Mouse (Mus musculus): ENCODE measurements around the gene Got1. TPM values are rescaled to one million over a fixed set of nuclear protein-coding genes. Genes with fewer than 3 reads are reported as not detected.
"Not testable (repeated sequence)": the region's sequence is repeated elsewhere in the genome, so short reads cannot be mapped to it uniquely, and the experiment has no call there.

The Got1 gene
- total RNA-seq, 4 experiments from 2014 or later: 973 to 1,404 (median 1,052) TPM

GRCm38 (mm10) chr19:43521996-43522395, 2.4 kb downstream of the Got1 start:
- no peak for DNase-seq (ENCODE audit: low spot score)

- no peak for DNase-seq (ENCODE audit: low spot score)
Measured at GRCm38 (mm10) chr19:43521362-43521761, 3.0 kb downstream of the Got1 start.

GRCm38 (mm10) chr19:43520402-43520801, 4.0 kb downstream of the Got1 start:
- DNase-seq (ENCODE audit: low spot score): no peak

GRCm38 (mm10) chr19:43519226-43519625, 5.2 kb downstream of the Got1 start:
- no peak for DNase-seq (ENCODE audit: low spot score)

- no peak for DNase-seq (ENCODE audit: low spot score)
Measured at GRCm38 (mm10) chr19:43518261-43518660, 6.1 kb downstream of the Got1 start.

- DNase-seq (ENCODE audit: low spot score): no peak
Measured at GRCm38 (mm10) chr19:43517808-43518207, 6.6 kb downstream of the Got1 start.

- DNase-seq (ENCODE audit: low spot score): no peak
Measured at GRCm38 (mm10) chr19:43517320-43517719, 7.1 kb downstream of the Got1 start.

GRCm38 (mm10) chr19:43516397-43517035, 7.9 kb downstream of the Got1 start:
- no peak for DNase-seq (ENCODE audit: low spot score)

- no peak for DNase-seq (ENCODE audit: low spot score)
Measured at GRCm38 (mm10) chr19:43515668-43516396, 8.6 kb downstream of the Got1 start.

- no peak for DNase-seq (ENCODE audit: low spot score)
Measured at GRCm38 (mm10) chr19:43513874-43514273, 10.5 kb downstream of the Got1 start.

GRCm38 (mm10) chr19:43511621-43512620, 12.5 kb downstream of the Got1 start:
- peak; percentile 47 for DNase-seq (ENCODE audit: low spot score)

- DNase-seq (ENCODE audit: low spot score): no peak
Measured at GRCm38 (mm10) chr19:43510436-43511220, 13.8 kb downstream of the Got1 start.

GRCm38 (mm10) chr19:43505441-43505840, 19.0 kb downstream of the Got1 start:
- no peak for DNase-seq (ENCODE audit: low spot score)

- not testable (repeated sequence) for DNase-seq (ENCODE audit: low spot score)
Measured at GRCm38 (mm10) chr19:43503593-43503992, 20.8 kb downstream of the Got1 start.

GRCm38 (mm10) chr19:43502630-43503029, 21.8 kb downstream of the Got1 start:
- no peak for DNase-seq (ENCODE audit: low spot score)

GRCm38 (mm10) chr19:43498874-43499273, 25.5 kb downstream of the Got1 start:
- DNase-seq (ENCODE audit: low spot score): peak; percentile 69

GRCm38 (mm10) chr19:43497440-43497839, 27.0 kb downstream of the Got1 start:
- no peak for DNase-seq (ENCODE audit: low spot score)

GRCm38 (mm10) chr19:43495846-43496245, 28.6 kb downstream of the Got1 start:
- DNase-seq (ENCODE audit: low spot score): peak; percentile 71

- no peak for DNase-seq (ENCODE audit: low spot score)
Measured at GRCm38 (mm10) chr19:43494914-43495313, 29.5 kb downstream of the Got1 start.

- DNase-seq (ENCODE audit: low spot score): no peak
Measured at GRCm38 (mm10) chr19:43493878-43494277, 30.5 kb downstream of the Got1 start.

GRCm38 (mm10) chr19:43493316-43493715, 31.1 kb downstream of the Got1 start:
- DNase-seq (ENCODE audit: low spot score): not testable (repeated sequence)

Data from heart, adult 8-10 months (tissue).